Mouse (Mus musculus) CH12.LX (cell line): Measurements from ENCODE around the gene Tmem178. TPM values are rescaled to one million over a fixed set of nuclear protein-coding genes. Genes with fewer than 3 reads are reported as not detected.
A peak's percentile ranks its signal among the peaks of the same experiment; 100 is the strongest.

ENCODE experiments used
- DNase-seq: peaks from one replicate; pipeline ENCODE4 v3.0.0-alpha.2; 2013; ENCODE audit errors: extremely low read depth
- H3K27ac ChIP-seq: 2 replicates; pipeline ENCODE4 v1.5.1; 2012; ENCODE audit warnings: low read depth, mild to moderate bottlenecking, control low read depth, moderate library complexity; ENCODE audit not compliant: insufficient read depth
- H3K27me3 ChIP-seq: replicated peaks from 2 replicates; pipeline ENCODE3; 2012; ENCODE audit warnings: inconsistent platforms
- H3K36me3 ChIP-seq, 2 experiments: replicated peaks in 1 of 2; 2 replicates each; pipeline versions ENCODE3 to v1.6.1; 2012; ENCODE audit warnings: inconsistent platforms in 1 of 2, low read length in 1 of 2, mild to moderate bottlenecking in 1 of 2, mixed read lengths in 1 of 2, moderate library complexity in 1 of 2; ENCODE audit not compliant: control insufficient read depth in 1 of 2, insufficient read depth in 1 of 2
- H3K4me1 ChIP-seq, 2 experiments: 2 replicates each; pipeline ENCODE4 v1.6.1; 2012; ENCODE audit warnings: inconsistent platforms in 1 of 2, moderate library complexity in 1 of 2; ENCODE audit not compliant: insufficient read depth in 2 of 2, control insufficient read depth in 1 of 2
- H3K4me2 ChIP-seq: 2 replicates; pipeline ENCODE4 v1.6.1; 2012; ENCODE audit warnings: low read depth, mild to moderate bottlenecking, control low read depth; ENCODE audit not compliant: poor library complexity, insufficient read depth, severe bottlenecking
- H3K4me3 ChIP-seq, 3 experiments: fragments of 150-350 bp in 1 of 3; sonication (generic) in 1 of 3; replicated peaks in 1 of 3; 2 replicates each; pipeline versions ENCODE3 to v1.5.1; 2011 to 2012; ENCODE audit warnings: low read depth in 2 of 3, low read length in 2 of 3, mild to moderate bottlenecking in 2 of 3, moderate library complexity in 2 of 3, control low read depth in 1 of 3, improper control_type of control experiment in 1 of 3, inconsistent platforms in 1 of 3, mixed read lengths in 1 of 3; ENCODE audit not compliant: poor library complexity in 1 of 3
- H3K79me2 ChIP-seq: replicated peaks from 2 replicates; pipeline ENCODE4 v1.6.1; 2012; ENCODE audit warnings: mild to moderate bottlenecking, moderate library complexity; ENCODE audit not compliant: control insufficient read depth, poor library complexity, insufficient read depth, severe bottlenecking; ENCODE audit errors: extremely low read depth
- H3K9ac ChIP-seq: 2 replicates; pipeline ENCODE4 v1.6.1; 2012; ENCODE audit warnings: low read depth, mild to moderate bottlenecking, control low read depth, moderate library complexity; ENCODE audit not compliant: insufficient read depth
- H3K9me3 ChIP-seq: replicated peaks from 2 replicates; pipeline ENCODE3; 2012; ENCODE audit warnings: low read length, inconsistent platforms, mixed read lengths
- CTCF ChIP-seq, 2 experiments: IDR thresholded peaks in 1 of 2; conservative IDR thresholded peaks in 1 of 2; 2 replicates each; pipeline ENCODE4 v1.5.1; 2011 to 2012; ENCODE audit warnings: low read depth in 2 of 2, low read length in 2 of 2, improper control_type of control experiment in 1 of 2, inconsistent platforms in 1 of 2, mild to moderate bottlenecking in 1 of 2, moderate library complexity in 1 of 2
- E2F4 ChIP-seq: IDR thresholded peaks from 2 replicates; pipeline ENCODE4 v1.6.1; 2011; ENCODE audit warnings: low read depth, low read length, improper control_type of control experiment; ENCODE audit not compliant: insufficient replicate concordance
- ELF1 ChIP-seq: IDR thresholded peaks from 2 replicates; pipeline ENCODE4 v1.6.1; 2014; ENCODE audit warnings: low read depth, mild to moderate bottlenecking, inconsistent platforms, low read length, improper control_type of control experiment
- EP300 ChIP-seq: IDR thresholded peaks from 2 replicates; pipeline ENCODE4 v1.6.1; 2011; ENCODE audit warnings: low read length, improper control_type of control experiment
- GABPA ChIP-seq: IDR thresholded peaks from 2 replicates; pipeline ENCODE4 v1.6.1; 2012; ENCODE audit warnings: low read depth, low read length, improper control_type of control experiment, inconsistent platforms; ENCODE audit not compliant: insufficient replicate concordance
- JUND ChIP-seq: conservative IDR thresholded peaks from 2 replicates; pipeline ENCODE4 v1.6.1; 2011; ENCODE audit warnings: low read depth, low read length, improper control_type of control experiment
- KAT2A ChIP-seq: IDR thresholded peaks from 2 replicates; pipeline ENCODE4 v1.6.1; 2012; ENCODE audit warnings: low read length, improper control_type of control experiment, inconsistent platforms; ENCODE audit not compliant: insufficient replicate concordance
- MYC ChIP-seq: IDR thresholded peaks from 2 replicates; pipeline ENCODE4 v1.6.1; 2011; ENCODE audit warnings: low read depth, mild to moderate bottlenecking, improper control_type of control experiment, low read length
- NELFE ChIP-seq: IDR thresholded peaks from 2 replicates; pipeline ENCODE4 v1.6.1; 2011; ENCODE audit warnings: low read depth, low read length, improper control_type of control experiment
- NRF1 ChIP-seq: IDR thresholded peaks from 2 replicates; pipeline ENCODE4 v1.6.1; 2014; ENCODE audit warnings: low read depth, mild to moderate bottlenecking, inconsistent platforms, low read length, improper control_type of control experiment, moderate library complexity
- POLR2A ChIP-seq: IDR thresholded peaks from 2 replicates; pipeline ENCODE4 v1.6.1; 2011; ENCODE audit warnings: low read depth, mild to moderate bottlenecking, improper control_type of control experiment, low read length
- RAD21 ChIP-seq: IDR thresholded peaks from 2 replicates; pipeline ENCODE4 v1.6.1; 2011; ENCODE audit warnings: low read depth, mild to moderate bottlenecking, low read length, improper control_type of control experiment, moderate library complexity
- RCOR1 ChIP-seq: conservative IDR thresholded peaks from 2 replicates; pipeline ENCODE4 v1.6.1; 2012; ENCODE audit warnings: low read depth, mild to moderate bottlenecking, inconsistent platforms, low read length, improper control_type of control experiment
- SMC3 ChIP-seq: IDR thresholded peaks from 2 replicates; pipeline ENCODE4 v1.6.1; 2011; ENCODE audit warnings: low read depth, low read length, improper control_type of control experiment
- TCF12 ChIP-seq: IDR thresholded peaks from 2 replicates; pipeline ENCODE4 v1.6.1; 2014; ENCODE audit warnings: low read depth, mild to moderate bottlenecking, inconsistent platforms, low read length, improper control_type of control experiment
- UBTF ChIP-seq: IDR thresholded peaks from 2 replicates; pipeline ENCODE4 v1.6.1; 2012; ENCODE audit warnings: low read depth, mild to moderate bottlenecking, inconsistent platforms, low read length, improper control_type of control experiment, moderate library complexity
- ZKSCAN1 ChIP-seq: IDR thresholded peaks from 2 replicates; pipeline ENCODE4 v1.6.1; 2012; ENCODE audit warnings: low read depth, inconsistent platforms, low read length, improper control_type of control experiment, borderline replicate concordance
- ZNF384 ChIP-seq: IDR thresholded peaks from 2 replicates; pipeline ENCODE4 v1.6.1; 2012; ENCODE audit warnings: low read depth, low read length, improper control_type of control experiment, inconsistent platforms
- dilution Hi-C: fragments of 300-500 bp; cut with MboI; formaldehyde crosslinking; loops from 2 replicates; pipeline ENCODE4 v1.14.3; 2020; ENCODE audit warnings: low sequenced_read_pairs; ENCODE audit not compliant: extremely low pct_unique_long_range_greater_than_20kb, extremely low pct_ligation_motif_present
- in situ Hi-C: fragments of 300-500 bp; cut with MboI; formaldehyde crosslinking; loops from 3 replicates; pipeline ENCODE4 v1.14.3; 2019; ENCODE audit warnings: low sequenced_read_pairs, low pct_ligation_motif_present, low pct_unique_long_range_greater_than_20kb, mixed read lengths
- polyA plus RNA-seq: library from polyadenylated mRNA; unstranded; fragments of >175 nt; gene quantifications from 2 replicates; pipeline ENCODE4 v1.2.1, GENCODE M21; 2012; ENCODE audit warnings: low read depth; ENCODE audit not compliant: insufficient read length
- total RNA-seq, 2 experiments: library from RNA; depleted of rRNA; stranded (reverse); fragments of 300-350 nt in 1 of 2; fragments of >200 nt in 1 of 2; gene quantifications; 2 replicates each; pipeline ENCODE4 v1.2.3; 2012 to 2014

Gene Tmem178
- total and polyA plus RNA-seq, 3 experiments = not detected

GRCm38 (mm10) chr17:81017132-81017531, 72.7 kb downstream of the Tmem178 start:
- DNase-seq = no peak
- TF ChIP-seq SMC3 (no peak), RAD21 (peak; percentile 33), CTCF (conservative IDR thresholded peaks at IDR 0.05 in 1 of 2, IDR thresholded peaks at IDR 0.05 in 1 of 2; ENCODE audit: low read depth in 2 of 2, low read length in 2 of 2) (peak in 1 of 2 experiments; percentile 31; a peak in 1 of 4 replicates), EP300 (no peak), ZNF384 (no peak), ELF1 (no peak)
- dilution Hi-C loops (no loop called here), in situ Hi-C loops (no loop called here)
- no peak overlapping the region for H3K27ac ChIP-seq
- H3K27me3 ChIP-seq = no peaks in the 10 kb centered on the region
- H3K4me3 ChIP-seq = no peak overlapping the region
- no peaks in the 10 kb centered on the region for H3K9me3 ChIP-seq
- H3K36me3 ChIP-seq = peaks cover 0 to 2% of the 10 kb centered on the region in 2 experiments
- H3K4me2 ChIP-seq = no peak overlapping the region
- H3K9ac ChIP-seq = no peak overlapping the region
- H3K4me1 ChIP-seq = no peaks in the 10 kb centered on the region
- H3K79me2 ChIP-seq = no peaks in the 10 kb centered on the region

- Histone ChIP-seq H3K9me3 (no peaks in the 10 kb centered on the region), H3K4me3 (no peak overlapping the region), H3K9ac (no peak overlapping the region), H3K36me3 (peaks cover 42 to 93% of the 10 kb centered on the region in 2 experiments), H3K27me3 (no peaks in the 10 kb centered on the region), H3K27ac (no peak overlapping the region), H3K4me2 (no peak overlapping the region), H3K79me2 (no peaks in the 10 kb centered on the region), H3K4me1 (peaks cover 0 to 9% of the 10 kb centered on the region in 2 experiments; a peak in 2 of 4 replicates)
- DNase-seq = no peak
- in situ Hi-C loops (no loop called here), dilution Hi-C loops (no loop called here)
- TF ChIP-seq E2F4 (no peak), JUND (no peak), POLR2A (no peak), NRF1 (no peak), TCF12 (no peak), GABPA (no peak), ELF1 (no peak), MYC (no peak), KAT2A (no peak), ZKSCAN1 (no peak), RCOR1 (no peak), NELFE (no peak), UBTF (no peak)
Measured at GRCm38 (mm10) chr17:81027331-81027730, 82.9 kb downstream of the Tmem178 start.
